Mouse (Mus musculus) spleen, embryonic (tissue): ENCODE data around the gene Abcf1.
"Not testable (repeated sequence)": the region's sequence is repeated elsewhere in the genome, so short reads cannot be mapped to it uniquely, and the experiment has no call there.

Experiments
- CTCF ChIA-PET: fragments of 350-600 bp; sonication (Branson Sonifier 250); formaldehyde crosslinking; loops from one replicate; lab custom pipeline; 2022; lab: Charles Lee

Gene Abcf1

DNA sequence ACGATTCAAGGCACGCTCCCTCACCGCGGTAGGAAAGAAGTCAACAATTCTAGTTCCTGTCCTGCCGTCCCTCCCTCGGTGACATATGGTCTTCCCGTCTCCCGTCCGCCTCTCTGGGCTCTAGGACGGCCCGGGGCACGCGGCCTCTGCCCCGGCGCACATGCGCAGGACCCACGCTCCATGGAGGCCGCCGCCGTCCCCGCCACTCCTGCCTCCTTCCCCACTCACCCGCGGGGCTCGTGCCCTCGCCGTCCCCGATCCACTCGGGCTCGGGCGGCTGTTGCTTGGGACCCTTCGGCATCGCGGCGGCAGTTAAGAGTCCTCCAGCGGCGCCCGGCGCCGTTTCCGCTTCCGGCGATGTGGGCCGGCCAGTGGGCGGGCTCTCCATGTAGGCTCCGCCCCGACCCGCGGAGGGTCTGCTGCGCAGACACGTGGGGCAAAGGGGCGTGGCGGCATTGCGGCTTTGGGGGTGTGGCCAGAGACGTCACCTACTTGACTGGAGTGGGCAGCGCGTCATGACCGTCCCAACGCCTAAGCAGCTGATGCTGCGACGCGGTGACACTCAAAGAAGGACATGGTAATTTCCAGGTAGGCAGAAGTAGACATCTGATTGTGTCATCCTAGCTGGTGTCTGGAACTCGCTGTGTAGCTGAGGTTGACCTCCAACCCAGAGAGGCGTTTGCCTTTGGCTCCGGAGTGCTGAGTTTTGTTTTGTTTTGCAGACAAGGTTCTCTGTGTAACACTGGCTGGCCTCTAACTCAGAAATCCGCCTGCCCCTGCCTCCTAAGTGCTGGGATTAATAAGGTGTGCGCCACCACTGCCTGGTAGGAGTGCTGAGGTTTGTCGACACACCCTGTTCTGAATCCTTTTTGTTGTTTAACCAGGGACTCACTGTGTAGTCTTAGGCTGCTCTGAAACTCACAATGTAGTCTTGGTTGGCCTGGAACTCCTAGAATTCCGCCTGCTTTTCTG, at the start of gene Abcf1:
TSS of gene Abcf1 (minus strand) at position 344 of the 972 bp plus-strand sequence.
- CTCF ChIA-PET = interaction anchor here (0.6 to 1.0 kb wide), 3 partner anchors 10 to 155 kb away, joined by 3 to 22 read pairs (median 7); partner anchors contain the start of gene Gnl1

DNA sequence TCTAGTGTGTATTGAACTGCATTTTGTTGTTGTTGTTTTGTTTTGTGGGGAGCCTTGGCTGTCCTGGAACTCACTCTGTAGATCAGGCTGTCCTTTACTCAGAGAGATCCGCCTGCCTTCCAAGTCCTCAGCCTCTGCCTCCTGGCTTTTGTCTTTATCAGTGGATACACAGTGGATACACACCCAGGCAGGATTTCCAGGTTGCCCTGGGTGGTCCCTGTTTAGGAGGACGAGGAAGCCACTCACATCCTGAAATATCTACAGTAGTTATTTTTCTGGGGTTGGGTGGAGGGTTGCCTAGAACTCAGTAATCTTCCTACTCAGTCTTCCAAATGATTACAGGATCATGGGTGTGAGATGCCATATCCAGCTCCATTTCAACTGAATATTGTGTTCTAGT, 49.4 kb upstream of the Abcf1 start:
- CTCF ChIA-PET = no interaction called here

- CTCF ChIA-PET = no interaction called here
Observed at GRCm38 (mm10) chr17:36017046-36017445, 47.5 kb upstream of the Abcf1 start.

- CTCF ChIA-PET = no interaction called here
Observed at GRCm38 (mm10) chr17:36014977-36015376, 45.4 kb upstream of the Abcf1 start.

- CTCF ChIA-PET = not testable (repeated sequence)
Observed at GRCm38 (mm10) chr17:36004409-36004808, 34.8 kb upstream of the Abcf1 start.

- CTCF ChIA-PET = interaction anchor here (1.4 to 1.7 kb wide), 2 partner anchors 9 to 17 kb away, joined by 4 to 10 read pairs; partner anchors contain the start of gene H2-T24
Observed at GRCm38 (mm10) chr17:36003331-36003730, 33.8 kb upstream of the Abcf1 start.

- CTCF ChIA-PET = no interaction called here
Observed at GRCm38 (mm10) chr17:36001966-36002365, 32.4 kb upstream of the Abcf1 start.

DNA sequence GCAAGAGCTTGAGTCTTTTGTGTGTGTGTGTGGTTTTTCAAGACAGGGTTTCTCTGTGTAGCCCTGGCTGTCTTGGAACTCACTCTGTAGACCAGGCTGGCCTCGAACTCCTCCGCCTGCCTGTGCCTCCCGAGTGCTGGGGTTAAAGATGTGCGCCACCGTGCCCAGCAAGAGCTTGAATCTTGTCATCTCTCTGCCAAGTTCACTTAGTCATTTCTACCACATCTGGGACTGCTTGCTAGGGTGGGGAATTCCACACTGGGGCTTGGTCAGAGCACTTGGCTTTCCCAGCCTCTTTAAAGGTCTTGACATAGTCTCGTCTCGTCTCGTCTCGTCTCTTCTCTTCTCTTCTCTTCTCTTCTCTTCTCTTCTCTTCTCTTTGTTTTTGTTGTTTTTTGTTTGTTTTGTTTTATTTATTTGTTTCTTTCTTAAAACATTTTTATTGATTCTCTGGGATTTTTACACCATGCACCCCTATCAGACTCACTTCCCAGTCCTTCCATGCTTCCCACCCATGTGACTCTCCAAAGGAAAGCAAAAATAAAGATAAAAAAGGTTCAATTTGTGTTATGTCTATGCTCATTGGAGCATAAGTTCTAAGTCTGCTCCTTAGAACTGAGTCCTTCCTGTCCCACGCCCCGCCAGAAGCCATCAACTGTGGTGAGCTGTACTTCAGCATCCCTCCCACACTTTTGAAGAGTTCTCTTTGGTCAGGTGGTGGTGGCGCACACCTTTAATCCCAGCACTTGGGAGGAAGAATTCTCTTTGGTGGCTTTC, 31.7 kb upstream of the Abcf1 start:
- CTCF ChIA-PET = no interaction called here

DNA sequence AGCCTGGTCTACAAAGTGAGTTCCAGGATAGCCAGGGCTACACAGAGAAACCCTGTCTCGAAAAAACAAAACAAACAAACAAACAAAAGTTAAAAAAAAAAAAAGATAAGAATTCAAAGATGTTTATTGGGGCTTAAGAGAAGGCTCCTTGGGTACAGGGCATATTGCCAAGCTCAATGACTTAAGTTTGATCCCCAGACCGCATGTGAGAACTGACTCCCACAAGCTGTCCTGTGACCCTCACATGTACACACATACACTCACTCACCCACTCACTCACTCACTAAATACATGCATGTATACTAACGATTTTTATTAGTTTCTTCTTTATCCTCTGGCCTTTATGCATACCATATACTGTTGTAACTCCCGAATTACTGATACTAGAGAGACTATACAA, 30.8 kb upstream of the Abcf1 start:
- CTCF ChIA-PET = no interaction called here

DNA sequence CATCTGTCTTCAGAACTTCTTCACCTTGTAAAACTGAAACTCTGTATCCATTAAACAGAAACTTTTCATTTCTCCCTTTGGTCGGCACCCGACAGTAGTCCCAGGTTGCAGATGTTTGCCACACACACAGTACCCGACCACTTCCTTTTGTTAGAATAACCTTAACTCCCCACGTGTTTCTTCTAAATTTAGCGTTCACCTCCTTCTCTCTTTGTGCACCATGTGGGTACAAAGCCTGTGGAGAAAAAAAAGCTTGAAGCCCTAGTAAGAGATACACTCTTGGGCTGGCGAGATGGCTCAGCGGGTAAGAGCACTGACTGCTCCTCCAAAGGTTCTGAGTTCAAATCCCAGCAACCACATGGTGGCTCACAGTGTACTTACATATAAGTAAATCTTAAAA, 29.8 kb upstream of the Abcf1 start:
- CTCF ChIA-PET = interaction anchor here (1.0 kb wide), 1 partner anchor 61 kb away, joined by 4 read pairs; no protein-coding TSS in a partner anchor

DNA sequence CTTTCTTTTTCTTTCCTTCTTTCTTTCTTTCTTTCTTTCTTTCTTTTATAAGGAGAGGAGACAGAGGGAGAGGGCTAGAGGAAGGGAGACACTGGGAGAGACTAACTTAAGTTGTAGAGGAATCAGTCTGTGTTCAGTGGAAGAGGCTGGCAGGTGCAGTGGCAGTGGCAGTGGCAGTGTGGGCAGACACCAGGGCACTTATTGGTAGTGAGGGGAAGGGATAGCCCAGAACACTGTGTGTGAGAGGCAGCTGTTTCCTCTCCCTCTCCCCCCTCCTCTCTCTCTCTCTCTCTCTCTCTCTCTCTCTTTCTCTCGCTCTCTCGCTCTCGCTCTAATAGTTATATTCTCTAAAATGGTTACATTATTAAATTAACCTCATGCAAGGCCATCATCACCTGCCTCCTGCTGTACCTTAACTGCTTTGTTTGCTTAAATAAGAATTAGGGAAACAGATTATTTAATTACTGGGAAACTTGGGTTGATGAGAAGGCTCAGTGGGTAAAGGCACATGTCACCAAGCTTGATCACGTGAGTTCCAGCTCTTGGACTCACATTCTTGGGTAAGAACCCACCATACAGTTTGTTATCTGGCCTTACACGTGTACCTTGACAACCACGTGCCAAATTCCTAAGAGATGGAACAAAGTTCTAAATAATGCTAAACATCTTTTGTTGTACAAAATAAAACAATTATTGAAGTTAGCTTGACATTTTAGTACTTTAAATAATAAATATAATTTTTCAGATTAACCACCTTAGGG, 29.2 kb upstream of the Abcf1 start:
- CTCF ChIA-PET = interaction anchor here (1.0 to 1.7 kb wide), 2 partner anchors 34 to 62 kb away, joined by 4 to 5 read pairs; partner anchors contain the start of gene H2-T23

DNA sequence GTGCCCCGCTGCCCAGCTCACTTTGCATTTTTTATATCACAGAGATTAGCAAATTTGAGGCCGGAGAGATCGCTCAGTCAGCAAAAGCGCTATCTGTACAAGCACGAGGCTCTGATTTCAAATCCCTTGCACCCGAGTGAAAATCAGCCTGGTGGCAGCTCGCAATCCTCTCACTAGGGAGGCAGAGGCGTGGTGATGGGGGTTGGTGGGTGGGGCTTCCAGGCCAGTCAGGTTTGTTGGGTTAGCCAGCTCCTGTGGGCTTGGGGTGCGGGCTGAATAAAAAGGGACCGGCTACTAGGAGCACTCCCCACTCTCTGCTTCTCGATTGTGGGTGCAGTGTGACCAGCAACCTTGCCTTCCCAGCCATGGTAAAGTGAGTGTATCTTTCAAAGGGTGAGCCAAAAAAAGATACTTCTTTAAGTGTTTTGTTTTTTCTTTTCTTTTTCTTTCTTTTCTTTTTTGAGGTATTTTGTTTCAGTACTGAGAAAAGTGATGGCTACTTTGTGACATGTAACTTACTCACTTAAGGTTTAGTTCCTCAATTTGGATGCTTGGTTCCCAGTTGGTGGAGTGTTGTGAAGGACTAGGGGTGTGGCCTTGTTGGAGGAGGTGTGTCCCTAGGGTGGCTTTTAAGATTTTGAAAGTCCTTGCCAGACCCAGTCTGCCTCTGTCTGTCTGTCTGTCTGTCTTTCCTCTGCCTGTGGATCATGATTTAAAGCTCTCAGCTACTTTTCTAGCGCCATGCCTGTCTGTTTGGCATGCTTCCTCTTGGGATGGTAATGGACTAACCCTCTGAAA, 28.4 kb upstream of the Abcf1 start:
- CTCF ChIA-PET = interaction anchor here (0.8 to 1.7 kb wide), 4 partner anchors 32 to 92 kb away, joined by 3 to 7 read pairs (median 5); partner anchors contain the start of gene H2-T23

DNA sequence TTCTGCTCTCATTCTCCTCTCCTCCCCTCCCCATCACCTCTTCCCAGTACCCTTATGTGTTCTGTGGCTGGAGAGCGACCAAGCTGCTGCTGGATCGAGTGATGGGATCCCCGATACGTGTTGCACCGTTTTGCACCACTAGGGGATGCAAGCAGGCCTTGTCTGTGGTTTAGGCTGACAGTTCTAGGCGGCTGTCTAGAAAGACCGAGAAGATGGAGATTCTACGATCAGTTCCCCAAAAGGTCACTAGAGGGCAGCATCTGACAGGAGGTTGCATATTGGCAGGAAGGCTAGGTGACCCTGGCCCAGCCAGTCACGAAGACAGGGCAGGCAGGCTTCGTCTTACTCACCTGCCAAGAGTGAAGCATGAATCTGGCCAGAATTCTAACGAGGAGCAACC, 27.4 kb upstream of the Abcf1 start:
- CTCF ChIA-PET = interaction anchor here (0.6 to 1.4 kb wide), 5 partner anchors 33 to 275 kb away, joined by 3 to 12 read pairs (median 5); partner anchors contain the start of gene Trim39

- CTCF ChIA-PET = interaction anchor here (0.6 to 2.2 kb wide), 4 partner anchors 8 to 119 kb away, joined by 3 to 7 read pairs (median 4); no protein-coding TSS in a partner anchor
Observed at GRCm38 (mm10) chr17:35994879-35995240, 25.3 kb upstream of the Abcf1 start.

DNA sequence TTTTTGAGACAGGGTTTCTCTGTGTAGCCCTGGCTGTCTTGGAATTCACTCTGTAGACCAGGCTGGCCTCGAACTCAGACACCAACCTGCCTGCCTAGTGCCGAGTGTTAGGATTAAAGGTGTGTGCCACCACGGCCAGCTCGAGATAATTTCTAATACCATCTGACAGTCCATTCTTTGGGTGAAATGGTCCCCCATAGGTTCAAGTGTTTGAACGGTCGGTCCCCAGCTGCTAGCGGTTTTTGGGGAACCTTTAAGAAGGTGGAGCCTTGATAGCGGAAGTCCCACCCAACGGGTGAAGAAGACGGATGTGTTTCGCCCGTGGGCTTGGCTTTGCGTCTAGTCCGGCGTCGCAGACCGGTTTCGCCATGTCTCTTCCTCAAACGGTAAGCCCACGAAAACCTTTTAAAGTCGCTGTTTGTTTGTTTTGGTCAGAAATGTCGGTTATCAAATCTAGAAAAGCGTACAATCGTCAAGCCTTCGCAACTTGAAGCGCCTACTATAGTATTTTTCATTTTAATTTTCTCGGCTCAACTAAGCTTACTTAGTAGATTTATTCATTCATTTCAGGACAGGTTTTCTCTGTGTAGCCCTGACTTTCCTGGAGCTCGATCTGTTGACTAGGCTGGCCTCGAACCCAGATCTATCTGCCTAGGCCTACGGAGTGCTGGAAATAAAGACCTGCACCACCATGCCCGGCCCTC, 24.8 kb upstream of the Abcf1 start:
- CTCF ChIA-PET = interaction anchor here (0.6 to 2.2 kb wide), 4 partner anchors 9 to 119 kb away, joined by 3 to 7 read pairs (median 4); no protein-coding TSS in a partner anchor

DNA sequence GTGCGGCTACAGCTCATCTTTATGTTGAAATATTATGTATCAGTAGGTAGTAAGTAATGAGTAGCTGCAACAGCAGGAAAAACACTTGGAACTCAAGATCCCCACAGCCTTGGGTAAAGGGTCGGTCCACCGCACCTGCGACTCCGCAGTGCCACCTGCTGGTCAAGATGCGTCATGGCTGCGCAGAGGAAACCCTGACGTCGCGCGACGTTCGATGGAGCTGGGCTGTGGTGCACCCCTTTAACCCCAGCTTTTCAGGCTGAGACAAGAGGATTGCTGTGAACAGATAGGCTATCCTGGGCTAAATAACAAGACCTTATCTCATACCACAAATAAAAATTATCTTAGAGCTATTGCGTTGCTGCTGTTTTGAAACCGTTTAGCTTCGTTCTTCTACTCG, 24.1 kb upstream of the Abcf1 start:
- CTCF ChIA-PET = interaction anchor here (0.6 to 2.2 kb wide), 3 partner anchors 10 to 57 kb away, joined by 3 to 7 read pairs (median 4); no protein-coding TSS in a partner anchor

DNA sequence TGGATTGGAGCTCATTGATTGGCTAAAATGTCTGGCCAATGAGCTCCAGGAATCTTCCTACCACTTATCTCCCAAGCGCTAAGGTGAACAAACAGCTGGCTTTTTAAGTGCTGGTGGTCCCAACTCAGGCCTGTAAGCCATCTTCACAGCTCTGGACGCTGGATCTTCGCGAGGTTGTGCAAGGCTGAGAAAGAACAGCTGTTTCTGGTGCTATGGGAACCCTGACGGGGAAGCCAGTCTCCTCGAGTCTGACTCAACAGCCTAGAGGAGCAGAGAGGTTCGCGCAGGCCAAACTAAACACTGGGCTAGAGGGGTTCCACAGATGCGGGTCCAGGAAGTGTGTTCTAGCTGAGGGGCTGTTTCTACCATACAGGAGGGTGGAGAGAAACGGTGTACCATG, 22.2 kb upstream of the Abcf1 start:
- CTCF ChIA-PET = interaction anchor here (0.7 to 1.1 kb wide), 2 partner anchors 15 to 44 kb away, joined by 3 to 4 read pairs; no protein-coding TSS in a partner anchor

DNA sequence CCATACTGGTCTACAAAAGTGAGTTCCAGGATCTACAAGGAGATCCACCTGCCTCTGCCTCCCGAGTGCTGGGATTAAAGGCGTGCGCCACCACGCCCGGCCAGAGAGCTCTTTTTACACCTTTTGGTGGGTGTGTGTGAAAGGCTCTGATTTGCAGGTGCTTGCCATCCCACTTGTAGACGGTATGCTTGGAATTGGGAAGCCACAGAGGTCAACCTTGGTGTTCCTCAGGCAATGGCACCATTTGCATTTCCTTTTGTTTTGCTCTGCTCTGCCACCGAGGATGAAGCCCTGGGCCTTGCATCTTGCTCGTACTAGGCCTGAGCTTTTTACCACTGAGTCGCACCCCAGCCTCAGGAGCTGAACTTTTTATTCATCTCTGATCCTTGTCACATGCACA, 12.2 kb upstream of the Abcf1 start:
- CTCF ChIA-PET = no interaction called here

- CTCF ChIA-PET = interaction anchor here (0.5 kb wide), 1 partner anchor 44 kb away, joined by 4 read pairs; no protein-coding TSS in a partner anchor
Observed at GRCm38 (mm10) chr17:35980363-35980754, 10.8 kb upstream of the Abcf1 start.
